Mouse (Mus musculus) heart, adult 11 months (tissue): ENCODE data around the gene Tac2.
A peak's percentile ranks its signal among the peaks of the same experiment; 100 is the strongest.

Experiments used
- DNase-seq: peaks from one replicate; pipeline ENCODE4 v3.0.0; 2022

Tac2 gene

DNA sequence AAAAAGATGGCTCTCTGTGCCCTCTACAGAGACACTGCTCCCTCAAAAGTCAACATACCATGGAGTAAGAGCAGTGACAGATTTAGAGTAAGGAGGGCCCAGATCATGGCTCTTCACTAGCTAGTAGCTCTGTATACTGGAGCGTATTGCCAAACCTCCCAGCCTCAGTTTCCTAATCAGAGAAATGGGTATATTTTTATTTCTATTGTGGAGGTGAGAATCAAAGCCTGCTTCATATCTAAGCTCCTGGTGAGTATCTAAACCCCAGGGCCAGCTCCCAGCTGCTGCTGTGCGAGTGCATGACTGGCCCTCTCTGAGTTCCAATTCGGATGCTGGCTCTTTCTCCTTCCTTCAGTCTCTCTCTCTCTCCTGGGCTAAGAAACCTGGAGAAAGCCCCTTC lies at the start of gene Tac2:
Gene Tac2 (plus strand): TSS at position 301 of the 400 bp plus-strand sequence.
- no peak for DNase-seq

DNA sequence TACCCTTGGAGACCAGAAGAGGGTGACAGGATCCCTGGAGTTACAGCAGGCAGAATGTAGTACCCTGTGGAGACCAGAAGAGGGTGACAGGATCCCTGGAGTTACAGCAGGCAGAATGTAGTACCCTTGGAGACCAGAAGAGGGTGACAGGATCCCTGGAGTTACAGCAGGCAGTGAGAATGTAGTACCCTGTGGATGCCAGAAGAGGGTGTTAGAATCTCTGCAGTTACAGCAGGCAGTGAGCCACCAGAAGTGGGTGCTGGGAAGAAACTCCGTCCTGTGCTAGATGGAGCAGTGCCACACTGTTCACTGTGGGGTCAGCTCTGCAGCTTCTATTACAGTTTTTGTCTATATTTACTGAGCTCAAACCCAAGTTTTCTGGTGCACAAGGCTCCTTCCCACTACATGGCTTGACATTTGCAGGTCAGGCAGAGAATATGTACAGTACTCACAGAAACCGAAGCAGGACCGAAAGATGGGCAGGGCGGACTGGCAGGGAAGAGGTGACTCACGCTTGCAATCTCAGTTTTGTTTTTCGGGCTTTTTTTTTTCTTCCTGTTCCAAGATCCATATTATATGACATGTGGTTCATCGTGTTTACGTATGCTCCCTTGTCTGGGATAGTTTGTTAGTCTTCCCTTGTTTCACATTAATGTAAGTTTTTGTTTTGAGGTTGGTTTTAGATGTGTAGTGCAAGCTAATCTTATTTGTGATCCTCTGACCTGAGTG lies 49.3 kb upstream of the Tac2 start:
- DNase-seq, result peak; percentile 99

DNA sequence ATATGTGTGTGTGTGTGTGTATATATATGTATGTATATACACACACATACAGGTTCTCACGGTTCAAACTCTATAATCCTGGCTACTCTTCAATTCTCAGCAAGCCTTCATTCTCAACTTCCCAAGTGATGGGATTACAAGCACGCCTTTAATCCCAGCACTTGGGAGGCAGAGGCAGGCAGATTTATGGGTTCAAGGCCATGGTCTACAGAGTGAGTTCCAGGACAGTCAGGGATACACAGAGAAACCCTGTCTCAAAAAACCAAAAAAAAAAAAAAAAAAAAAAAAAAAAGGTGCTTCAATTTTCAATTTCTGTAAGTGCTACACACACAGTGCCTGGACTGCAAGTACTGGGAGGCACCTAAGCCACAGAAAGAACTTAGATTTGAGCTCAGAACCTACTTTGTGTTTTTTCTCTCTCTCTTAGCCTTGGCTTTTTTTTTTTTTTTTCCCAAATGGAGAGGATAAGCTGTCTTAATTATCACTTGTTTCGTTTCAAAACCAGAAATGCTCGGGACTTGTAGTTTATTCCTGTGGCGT lies 48.3 kb upstream of the Tac2 start:
- peak; percentile 61 for DNase-seq

DNA sequence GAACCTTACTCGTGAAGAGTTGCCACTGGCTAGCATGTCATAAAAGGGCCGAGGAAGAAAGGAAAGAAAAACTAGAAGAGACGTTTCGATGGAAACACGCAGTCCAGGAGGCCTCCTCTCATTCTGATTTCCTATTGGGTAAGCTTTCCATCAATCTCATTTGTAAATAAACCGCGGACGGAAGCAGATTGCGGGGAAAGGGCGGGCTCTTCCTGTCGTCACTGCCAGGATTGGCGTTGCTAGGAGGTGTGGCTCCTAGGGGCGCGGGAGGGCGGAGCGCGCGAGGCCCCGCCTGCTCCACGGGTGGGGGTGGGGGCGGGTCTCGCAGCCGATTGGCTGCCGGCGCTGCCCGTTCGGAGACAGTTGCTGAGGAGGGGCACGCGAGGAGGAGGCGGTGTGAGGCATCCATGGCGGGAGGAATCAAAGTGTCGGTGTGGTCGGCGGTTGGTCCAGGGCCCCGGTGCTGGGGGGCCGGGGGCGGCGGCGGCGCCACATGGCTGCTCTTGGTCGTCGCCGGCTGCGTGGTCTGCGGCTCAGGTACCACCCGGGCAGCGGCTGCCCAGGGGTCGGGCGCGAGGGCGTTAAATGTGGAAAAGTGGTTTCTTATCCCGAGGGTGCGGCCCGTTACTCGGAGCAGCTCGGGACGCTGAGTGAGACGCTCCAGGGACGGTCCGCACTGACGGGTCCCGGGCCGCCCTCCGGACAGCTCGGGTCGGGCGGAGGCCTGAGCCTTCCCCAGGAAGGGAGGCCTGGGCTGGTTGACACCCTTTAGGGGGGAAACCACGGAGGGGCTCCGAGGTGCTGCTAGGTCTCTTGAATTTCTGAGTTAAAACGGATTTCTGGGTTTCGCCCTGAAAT lies 47.4 kb upstream of the Tac2 start:
- peak; percentile 100 for DNase-seq

DNA sequence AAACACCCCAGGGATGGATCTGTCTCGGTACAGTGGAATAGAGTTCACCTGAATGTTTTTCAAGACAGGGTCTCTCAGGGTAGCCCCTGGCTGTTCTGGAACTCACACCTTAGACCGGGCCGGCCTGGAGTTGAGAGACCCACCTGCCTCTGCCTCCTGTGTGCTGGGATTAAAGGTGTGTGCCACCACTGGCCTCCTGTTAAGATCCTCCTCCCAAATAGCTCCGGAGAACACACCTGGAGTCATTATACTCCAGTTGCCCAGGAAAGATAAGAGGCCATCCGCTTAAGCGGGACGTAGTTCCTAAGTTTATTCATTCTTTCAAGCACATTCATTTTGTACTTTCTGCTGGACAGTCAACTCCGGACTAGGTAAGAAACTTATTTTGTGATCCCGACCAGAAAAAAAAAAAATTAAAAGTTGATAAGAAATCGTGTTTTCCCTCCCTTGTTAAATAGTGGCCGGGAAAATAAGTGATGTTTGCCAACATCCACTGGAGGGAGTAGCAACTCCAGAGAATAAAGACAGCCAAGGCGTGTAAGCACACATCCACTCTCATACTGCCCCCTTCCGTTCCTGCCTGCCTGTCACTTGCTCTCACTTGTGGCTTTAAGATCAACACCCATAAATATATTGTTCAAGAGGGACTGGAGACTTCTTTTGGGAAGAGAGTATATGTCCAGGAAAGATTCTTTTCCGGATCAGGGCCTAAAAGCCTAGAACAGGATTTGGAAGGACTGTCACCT lies 46.5 kb upstream of the Tac2 start:
- DNase-seq, result peak; percentile 96

DNA sequence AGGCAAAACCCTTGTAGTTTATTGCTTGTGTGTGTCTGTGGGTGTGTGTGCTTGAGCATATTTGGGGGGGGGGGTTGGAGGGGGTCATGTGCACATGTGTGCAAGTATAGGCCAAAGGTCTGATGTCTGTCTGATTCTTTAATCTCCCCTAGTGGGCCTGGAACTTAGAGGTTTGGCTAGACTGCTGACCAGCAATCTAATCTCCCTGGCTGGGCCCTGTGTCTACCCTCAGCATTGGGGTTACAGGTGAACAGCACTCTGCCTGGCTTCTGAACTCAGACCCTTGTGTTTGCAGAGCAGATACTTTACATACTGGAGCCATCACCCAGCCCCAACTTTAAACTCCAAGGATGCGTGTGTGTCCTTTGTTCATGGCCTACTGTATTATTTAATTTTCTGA lies 45.1 kb upstream of the Tac2 start:
- peak; percentile 68 for DNase-seq

DNA sequence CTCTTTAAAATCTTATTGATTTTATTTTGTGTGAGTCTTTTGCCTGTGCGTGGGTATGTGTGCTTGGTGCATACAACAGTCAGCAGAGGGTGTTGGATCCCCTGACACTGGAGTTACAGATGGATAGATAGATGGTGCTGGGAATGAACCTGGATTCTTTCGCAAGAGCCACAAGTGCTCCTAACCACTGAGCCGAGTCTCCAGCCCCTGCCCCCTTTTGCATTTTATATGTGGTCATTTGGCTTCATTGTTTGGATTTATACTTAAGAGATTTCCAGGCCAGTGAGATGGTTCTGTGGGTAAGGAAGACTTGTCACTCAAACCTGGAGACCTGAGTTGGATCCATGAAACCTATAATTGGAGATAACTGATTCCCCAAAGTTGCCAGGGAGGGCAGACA lies 44.4 kb upstream of the Tac2 start:
- peak; percentile 77 for DNase-seq

DNA sequence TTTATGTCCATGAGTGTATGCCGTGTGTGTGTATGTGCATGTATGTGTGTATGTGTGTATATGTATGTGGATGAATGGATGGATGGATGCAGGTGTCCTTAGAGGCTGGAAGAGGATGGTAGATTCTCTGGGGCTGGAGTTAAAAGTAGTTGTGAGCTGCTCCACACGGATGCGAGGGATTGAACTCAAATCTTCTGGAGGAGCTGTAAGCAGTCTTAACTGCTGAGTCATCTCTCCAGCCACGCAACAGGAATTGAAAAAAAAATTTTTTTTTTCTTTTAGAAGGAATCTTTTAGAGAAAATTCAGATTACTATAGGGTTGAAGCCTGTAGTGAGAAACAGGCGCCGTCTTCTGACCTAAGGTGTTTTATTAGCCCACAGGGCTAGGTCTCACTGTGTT lies 41.4 kb upstream of the Tac2 start:
- no peak for DNase-seq

DNA sequence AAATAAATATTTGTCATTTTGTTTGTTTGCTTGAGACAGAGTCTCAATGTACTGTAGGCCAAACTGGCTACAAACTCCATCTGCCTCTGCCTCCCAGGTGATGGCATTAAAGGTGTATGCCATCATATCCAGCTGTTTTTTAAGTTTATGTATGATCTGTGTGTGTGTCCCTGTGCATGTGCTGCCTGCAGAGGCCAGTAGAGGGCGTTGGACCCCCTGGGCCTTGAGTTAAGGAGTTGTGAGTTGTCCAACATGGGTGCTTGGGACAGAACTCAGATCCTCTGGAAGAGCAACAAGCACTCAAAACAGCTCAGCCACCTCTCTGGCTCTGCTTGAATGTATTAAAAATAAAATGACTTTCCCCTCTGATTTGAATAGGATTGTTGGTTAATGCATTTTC lies 33.2 kb upstream of the Tac2 start:
- DNase-seq, result no peak

DNA sequence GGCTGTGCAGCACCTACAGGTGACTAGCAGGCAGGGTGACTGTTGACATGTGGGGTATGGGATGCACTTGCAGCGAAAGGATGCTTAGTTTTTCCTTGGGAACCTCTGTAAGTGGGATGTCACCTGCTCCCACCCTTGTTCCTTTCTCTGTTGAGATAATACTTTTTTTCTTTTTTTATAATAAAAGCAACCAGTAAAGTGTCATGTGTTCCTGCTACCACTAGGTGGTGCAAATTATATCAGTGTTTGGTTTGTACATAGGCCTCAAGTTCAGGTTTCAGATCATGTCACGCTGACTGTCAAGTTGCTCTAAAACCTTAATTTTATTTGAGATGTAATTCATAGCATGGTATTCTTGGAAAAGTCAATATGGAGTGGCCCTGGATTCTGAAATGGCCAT lies 29.6 kb upstream of the Tac2 start:
- DNase-seq, result no peak

DNA sequence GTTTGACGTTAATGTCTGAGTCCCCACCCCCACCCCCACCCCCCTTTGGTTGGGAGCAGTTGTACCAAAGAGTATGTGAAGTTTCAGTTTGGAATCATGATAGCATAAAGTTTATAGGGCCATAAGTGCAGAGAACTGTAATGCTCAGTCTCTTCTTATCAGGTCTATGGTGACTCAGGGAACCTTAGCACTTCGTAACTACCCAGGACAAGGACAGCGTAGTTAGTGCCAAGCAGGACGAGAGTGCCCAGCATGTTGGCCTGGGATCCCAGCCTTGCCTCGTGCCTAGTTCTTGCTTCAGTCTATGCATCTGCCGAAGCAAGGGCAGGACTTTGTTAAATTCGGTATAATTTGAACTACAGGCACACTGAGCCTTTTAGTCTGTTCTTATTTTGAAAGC lies 28.5 kb upstream of the Tac2 start:
- no peak for DNase-seq

DNA sequence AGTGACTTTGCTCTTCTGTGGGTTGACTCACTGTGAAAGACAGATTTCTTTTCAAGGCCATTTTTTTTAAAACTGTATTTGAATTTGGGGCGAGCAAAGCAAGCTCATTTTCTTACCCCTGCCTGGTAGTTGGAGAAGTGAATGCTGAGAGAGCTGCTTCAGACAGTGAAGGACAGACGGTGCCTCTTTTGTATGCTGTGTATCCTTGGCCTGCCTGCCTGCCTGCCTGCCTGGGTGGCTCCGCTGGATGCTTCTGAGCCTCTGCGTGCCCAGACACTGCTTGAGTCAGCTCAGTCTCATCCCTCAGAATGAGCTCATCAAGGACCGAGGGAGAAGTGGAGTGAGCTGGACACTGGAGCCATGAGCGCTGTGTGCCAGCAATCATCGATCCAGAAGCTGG lies 25.3 kb upstream of the Tac2 start:
- no peak for DNase-seq

DNA sequence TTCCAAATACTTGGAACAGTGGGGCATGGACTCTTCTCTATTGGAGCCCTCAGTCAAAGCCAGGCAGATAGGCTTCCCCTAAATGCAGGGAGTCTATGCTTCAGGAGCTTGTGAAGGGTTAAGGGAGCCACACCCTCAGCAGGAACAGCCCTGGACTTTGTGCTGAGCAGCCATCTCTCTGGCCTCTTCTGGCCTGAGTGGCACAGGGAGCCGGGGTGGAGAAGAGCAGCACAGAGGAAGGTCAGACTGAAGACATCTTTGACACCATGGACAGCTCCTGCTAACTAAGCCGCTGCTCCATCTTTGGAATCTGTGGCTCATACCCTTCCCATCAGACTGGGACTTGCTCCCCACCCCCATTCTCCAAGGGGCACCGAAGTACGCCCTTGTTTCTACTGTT lies 21.0 kb upstream of the Tac2 start:
- no peak for DNase-seq

DNA sequence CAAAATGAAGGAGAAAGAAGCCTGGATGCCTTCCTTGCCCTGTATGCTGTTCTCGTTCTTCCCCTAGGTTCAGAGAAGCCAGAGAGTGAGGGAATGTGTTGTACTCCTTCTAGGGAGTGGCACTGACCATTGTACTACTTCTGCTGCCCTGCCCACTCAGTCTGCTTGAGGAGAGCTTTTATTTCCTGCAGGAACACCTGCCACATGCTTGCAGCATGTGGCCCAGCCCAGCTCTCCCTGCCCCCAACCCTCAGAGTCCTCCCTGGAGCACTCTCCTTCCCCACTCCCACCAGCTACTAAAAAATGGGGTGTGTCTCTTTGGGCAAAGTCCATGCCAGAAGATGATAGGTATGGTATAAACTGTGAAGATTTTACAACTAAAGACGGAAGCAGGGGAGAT lies 20.0 kb upstream of the Tac2 start:
- DNase-seq, result no peak

DNA sequence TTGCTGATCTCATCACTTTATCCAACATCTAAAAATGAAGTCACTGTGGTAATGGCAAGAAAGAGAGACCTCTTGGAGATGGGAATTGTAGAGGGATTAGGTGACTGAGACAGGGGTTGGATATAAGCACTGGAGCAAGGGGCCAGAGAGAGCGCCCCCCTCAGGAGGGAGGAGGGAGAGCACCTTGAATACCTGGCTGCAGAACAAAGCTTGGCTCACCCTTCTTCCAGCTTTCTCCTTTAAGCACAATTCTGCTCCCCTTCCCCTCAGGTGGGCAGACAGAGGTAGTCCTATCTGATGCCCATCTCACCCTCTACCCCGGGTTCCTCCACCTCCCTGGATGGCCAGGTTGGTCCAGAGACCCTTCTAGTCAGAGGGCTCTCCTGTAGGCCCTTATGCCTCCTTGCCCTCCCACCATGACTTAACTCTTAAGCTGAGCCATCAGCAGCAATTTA lies 19.5 kb upstream of the Tac2 start, which contains the start of gene Myo1a:
Gene Myo1a (plus strand): TSS at position 405 of the 455 bp plus-strand sequence.
- no peak for DNase-seq

DNA sequence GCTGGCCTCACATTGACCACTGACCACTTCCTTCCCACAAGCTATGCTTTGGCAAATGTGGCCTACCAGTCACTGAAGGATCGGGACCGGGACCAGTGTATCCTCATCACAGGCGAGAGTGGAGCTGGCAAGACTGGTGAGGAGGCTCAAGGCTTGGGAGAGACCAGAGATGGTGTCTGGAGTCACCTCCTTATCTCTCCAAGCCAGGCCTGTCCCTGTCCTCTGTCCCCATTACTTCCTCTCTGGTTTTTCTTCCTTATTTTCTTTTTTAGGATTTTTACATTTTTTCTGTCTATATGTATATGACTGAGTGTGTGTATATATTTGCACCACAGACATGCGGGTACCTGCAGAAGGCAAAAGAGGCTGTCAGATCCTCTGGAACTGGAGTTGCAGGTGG lies 18.5 kb upstream of the Tac2 start:
- no peak for DNase-seq

DNA sequence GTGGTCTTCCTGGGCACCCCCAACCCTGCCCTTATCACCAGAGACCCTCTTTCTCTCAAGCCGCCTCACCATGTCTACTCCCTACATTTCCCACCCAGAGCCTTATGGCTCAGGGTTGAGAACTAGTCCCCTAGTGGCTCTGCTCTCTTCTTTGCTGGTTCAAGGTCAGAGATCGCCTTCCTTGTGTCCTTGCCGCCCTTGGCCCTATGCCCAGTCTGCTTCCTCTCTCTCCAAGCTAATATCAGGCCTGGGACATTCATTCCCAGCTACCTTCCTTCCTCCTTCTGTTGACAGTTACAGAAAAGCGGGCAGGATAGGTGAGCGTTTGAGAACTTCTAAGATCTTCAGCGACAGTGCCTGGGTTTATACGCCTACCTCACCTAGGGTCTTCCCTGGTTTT lies 16.6 kb upstream of the Tac2 start:
- no peak for DNase-seq

DNA sequence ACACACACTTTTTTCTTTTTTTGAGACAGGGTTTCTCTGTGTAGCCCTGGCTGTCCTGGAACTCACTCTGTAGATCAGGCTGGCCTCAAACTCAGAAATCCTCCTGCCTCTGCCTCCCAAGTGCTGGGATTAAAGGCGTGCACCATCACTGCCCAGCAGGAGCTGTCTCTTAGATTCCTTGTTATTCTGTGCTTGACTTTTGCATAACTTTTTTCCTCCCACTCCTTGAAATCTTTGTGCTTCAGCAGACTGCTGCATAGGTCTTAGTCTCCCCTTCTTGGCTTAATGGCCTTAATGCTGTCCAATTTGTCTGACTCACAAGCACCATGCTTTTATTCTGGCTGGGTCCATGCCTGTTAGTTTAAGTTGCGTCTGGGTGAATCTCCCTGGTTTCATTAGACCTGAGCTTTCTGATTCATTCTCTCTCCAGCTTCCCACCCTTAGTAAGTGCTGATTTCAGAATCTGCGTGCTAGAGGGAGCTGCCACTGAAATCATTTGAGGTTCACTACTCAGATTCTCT lies 15.4 kb upstream of the Tac2 start:
- DNase-seq, result no peak

DNA sequence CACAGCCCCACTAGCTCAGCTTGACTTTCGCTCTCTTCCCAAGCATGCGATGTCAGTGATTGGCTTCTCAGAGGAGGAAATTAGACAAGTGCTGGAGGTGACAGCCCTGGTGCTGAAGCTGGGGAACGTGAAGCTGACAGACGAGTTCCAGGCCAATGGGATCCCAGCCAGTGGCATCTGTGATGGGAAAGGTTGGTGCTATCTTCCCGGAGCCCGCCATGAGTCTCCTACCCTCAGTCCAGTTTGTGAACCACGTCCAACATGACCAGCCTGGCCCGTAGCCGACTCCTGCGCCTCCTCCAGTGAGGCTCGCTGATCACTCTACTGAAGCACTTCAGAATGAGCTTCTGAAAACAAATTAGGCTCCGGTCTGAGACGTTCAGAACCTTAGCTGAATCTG lies 13.9 kb upstream of the Tac2 start:
- DNase-seq, result no peak

DNA sequence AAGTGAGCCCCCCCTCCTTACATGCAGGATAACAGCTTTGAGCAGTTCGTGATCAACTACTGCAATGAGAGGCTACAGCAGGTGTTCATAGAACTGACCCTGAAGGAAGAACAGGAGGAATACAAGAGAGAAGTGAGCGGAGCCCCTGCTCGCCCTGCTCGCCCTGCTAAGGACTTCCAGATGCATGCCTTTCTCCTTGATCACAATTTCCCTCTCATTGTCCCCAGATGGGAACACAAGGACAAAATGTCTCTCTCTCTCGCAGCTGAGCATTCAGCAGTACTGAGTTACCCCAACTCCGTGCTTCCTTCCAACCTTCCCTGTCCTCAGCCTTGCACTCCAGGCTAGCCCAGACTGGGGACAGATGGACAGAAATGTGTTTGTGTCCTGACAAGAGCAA lies 11.5 kb upstream of the Tac2 start:
- no peak for DNase-seq

DNA sequence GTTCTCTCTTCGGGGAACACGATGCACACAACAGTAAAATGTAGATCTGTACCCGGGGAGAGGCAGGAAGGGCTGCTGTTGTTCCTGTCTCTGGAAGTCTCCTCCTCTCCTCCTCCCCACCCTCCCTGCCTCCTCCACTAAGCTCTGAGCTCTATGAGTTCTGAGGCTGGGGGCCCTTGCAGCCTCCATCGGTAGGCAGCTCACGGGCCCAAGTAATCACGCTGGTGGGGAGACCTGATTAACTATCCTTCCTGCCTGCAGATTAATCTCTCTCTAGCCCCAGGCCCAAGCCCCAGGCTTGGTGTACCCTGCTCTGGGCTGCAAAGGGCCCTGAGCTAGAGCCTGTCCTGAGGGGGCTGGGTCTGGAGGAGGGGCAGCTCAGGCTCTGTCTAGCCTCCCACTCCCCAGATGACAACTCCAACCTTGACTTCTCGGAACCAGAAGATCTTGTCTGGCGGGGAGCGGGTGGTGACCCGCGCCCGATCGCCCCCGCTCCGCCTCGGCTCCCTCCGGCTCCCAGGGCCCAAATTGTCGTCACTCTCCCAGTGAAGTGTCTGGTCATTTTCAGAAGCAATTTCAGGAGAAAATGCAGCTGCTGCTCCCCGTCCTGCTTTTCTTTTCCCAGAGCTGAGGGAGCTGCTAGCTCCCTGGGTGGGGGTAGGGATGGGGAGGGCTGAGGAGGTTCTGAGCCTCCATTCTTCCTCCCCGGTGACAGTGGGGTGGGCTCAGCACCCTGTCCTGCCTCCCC lies 2.4 kb upstream of the Tac2 start:
- peak; percentile 95 for DNase-seq

DNA sequence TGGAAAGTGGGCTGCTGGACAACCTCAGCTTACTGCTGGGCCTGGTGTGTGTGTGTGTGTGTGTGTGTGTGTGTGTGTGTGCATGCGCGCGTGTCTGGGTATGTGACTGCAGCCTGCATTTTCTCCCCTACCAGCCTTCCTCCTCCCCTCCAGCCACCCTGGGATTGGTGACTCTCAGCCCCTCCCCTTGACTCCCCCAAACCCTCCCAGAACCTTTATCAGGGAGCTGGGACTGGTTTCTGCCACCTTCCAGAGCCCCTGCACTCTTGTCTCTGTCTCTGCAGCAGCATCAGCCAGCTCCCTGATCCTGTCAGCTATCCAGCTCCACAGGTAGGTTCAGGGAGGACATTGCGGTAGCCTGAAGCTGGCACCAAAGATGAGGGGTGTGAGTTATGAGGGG lies 858 bp downstream of the Tac2 start:
- DNase-seq, result no peak
